Mouse (Mus musculus) layer of hippocampus, adult 2 months (tissue): ENCODE measurements around the gene Mcrip1. TPM values are rescaled to one million over a fixed set of nuclear protein-coding genes. Genes with fewer than 3 reads are reported as not detected.
A peak's percentile ranks its signal among the peaks of the same experiment; 100 is the strongest.
"Not testable (repeated sequence)": the region's sequence is repeated elsewhere in the genome, so short reads cannot be mapped to it uniquely, and the experiment has no call there.

ENCODE experiments used
- DNase-seq, 2 experiments: peaks; one replicate each; pipeline ENCODE4 v3.0.0; 2022; ENCODE audit warnings: low spot score in 2 of 2
- H3K27ac ChIP-seq: fragments of 200-600 bp; 2 replicates; pipeline ENCODE4 v1.8.1; 2022
- H3K4me3 ChIP-seq: fragments of 200-600 bp; 2 replicates; pipeline ENCODE4 v1.8.1; 2022; ENCODE audit warnings: mild to moderate bottlenecking
- CTCF ChIP-seq: fragments of 200-600 bp; conservative IDR thresholded peaks from 2 replicates; pipeline ENCODE4 v1.8.1; 2022; ENCODE audit warnings: antibody characterized with exemption, mild to moderate bottlenecking, moderate library complexity
- long read RNA-seq, 2 experiments: library from polyadenylated mRNA; stranded (forward); transcript quantifications; one replicate each; pipeline ENCODE4 v2.0.0; 2021; ENCODE audit warnings: borderline mapping rate in 2 of 2
- total RNA-seq, 2 experiments: library from RNA; stranded (reverse); gene quantifications; 2 replicates each; pipeline ENCODE4 v1.2.3; 2021

The Mcrip1 gene
- total RNA-seq: 10 to 100 TPM; 65.2 to 67.6 TPM
- long read RNA-seq, experiment 1, transcript Mcrip1-201 (5 exons, 1,205 nt): major isoform, 97 of 102 reads
- long read RNA-seq, experiment 1, partial matches to known transcripts: 1 of 102 reads
- long read RNA-seq, experiment 1, other reads (novel, unspliced or antisense): 3 of 102 reads
- long read RNA-seq, experiment 2, transcript Mcrip1-201 (5 exons, 1,205 nt): major isoform, 110 of 131 reads
- long read RNA-seq, experiment 2, transcript Mcrip1-202 (4 exons, 1,256 nt): minor isoform, 5 of 131 reads
- long read RNA-seq, experiment 2, partial matches to known transcripts: 9 of 131 reads
- long read RNA-seq, experiment 2, other reads (novel, unspliced or antisense): 7 of 131 reads

DNA sequence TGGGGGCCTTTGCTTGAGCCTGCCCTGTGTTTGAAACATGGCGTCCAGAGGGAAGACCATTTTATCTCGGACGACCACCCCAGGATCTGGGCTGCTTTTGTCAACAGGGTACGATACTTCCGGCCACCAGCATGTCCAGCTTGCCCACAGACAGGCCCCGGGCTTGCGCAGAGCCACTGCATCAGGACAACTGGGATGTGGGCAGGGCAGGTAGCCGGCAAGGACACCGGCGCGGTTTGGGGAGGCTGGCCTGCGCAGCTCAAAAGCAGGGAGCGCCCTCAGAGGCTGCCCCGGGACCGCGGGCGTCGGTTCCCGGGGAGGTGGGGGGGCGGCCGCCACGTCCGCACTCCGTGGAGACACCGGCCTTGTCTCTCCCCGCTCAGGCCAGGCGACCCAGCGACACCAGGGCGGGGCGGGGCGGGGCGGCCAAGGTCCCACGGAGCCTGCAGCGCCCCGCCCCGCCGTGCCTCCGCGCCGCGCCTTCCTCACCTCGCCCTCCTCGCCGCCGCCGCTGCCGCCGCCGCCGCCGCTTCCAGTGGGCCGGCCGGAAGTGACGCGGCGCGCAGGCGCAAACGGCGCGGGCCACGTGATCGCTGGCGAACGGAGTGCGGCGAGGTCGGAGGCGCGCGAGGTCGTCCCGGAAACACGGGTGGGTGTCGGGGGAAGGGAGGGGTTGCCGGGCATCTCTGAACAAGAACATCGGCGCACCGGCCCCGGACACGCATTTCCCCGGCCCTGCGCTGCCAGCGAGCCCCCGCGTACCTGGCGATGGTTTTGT lies at the start of gene Mcrip1:
Gene Mcrip1 (minus strand): TSS at position 560 of the 778 bp plus-strand sequence.
- DNase-seq: peak; percentile 90 to 96

DNA sequence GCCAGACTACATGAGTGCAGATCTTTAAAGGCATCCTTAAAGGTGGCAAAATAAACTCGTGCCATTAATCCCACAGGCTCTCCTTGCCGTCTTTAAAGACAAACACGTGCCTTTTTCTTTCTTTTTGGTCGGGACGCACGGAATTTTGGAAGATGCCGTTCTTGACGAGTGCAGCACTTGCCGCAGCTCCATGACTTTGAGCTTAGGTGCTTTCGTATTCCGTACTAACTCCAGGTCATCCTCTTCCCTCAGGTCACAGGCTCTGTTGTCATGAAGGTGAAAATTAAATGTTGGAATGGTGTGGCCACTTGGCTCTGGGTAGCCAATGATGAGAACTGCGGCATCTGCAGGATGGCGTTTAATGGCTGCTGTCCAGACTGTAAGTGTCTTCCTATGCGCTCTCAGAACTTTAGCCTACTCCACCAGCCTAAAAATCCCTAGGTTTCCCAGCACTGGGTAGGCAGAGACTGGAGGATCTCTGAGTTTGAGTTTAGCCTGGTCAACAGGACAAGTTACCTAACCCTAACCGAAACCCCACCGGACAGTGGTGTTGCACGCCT lies 49.5 kb upstream of the Mcrip1 start:
- no peak for DNase-seq
- no peak for TF ChIP-seq CTCF
- Histone ChIP-seq H3K27ac (peak overlapping the region; percentile 88; the same call in 1 of the 2 replicates), H3K4me3 (peak overlapping the region; percentile 78)

More for the DNA sequence above, at the start of gene Mcrip1:
- Histone ChIP-seq H3K4me3 (peak within 1 kb of the TSS; percentile 98), H3K27ac (peak within 1 kb of the TSS; percentile 95)
- no peak for TF ChIP-seq CTCF

DNA sequence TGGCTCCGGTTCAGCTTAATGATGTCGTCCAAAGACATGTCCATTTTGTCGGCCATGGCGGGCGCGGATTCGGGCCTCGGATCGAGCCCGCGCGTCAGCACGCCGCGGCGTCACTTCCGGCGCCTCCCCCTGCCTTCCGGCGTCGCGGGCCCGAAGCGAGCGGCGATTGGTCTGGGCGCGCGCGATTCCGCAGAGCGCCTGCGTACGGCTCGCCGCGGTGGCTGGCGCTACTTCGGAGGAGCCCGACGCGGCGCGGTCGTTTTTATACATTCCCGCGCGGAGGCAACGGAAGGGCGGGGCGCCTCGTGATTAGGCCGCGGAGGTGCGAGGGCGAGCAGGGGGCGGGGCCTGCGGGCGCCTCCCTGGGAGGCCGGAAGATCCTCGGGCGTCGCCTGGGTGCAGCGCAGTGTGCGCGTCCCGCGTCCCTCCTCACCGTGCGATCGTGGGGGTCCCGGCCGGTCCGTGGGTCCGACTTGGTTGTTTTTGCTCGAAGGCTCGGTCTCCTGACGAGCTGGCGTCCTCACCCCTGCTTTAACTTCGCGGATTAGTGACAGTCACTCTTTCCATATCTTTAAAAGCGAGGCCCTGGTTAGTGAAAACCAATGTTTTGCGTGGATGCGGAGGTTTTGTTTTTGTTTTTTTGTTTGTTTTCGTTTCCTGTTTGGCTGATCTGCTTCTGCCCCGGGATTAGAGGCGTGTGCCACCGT lies 48.9 kb upstream of the Mcrip1 start, which contains the start of the genes Alyref and Anapc11:
Gene Alyref (minus strand): TSS at position 83 of the 707 bp plus-strand sequence.
Gene Anapc11 (plus strand): TSS at position 139 of the 707 bp plus-strand sequence.
- Histone ChIP-seq H3K4me3 (peak within 1 kb of the TSS; percentile 78), H3K27ac (peak within 1 kb of the TSS; percentile 88)
- DNase-seq: peak; percentile 90 to 93
- peak; percentile 28; the same call in 1 of the 2 replicates for TF ChIP-seq CTCF

DNA sequence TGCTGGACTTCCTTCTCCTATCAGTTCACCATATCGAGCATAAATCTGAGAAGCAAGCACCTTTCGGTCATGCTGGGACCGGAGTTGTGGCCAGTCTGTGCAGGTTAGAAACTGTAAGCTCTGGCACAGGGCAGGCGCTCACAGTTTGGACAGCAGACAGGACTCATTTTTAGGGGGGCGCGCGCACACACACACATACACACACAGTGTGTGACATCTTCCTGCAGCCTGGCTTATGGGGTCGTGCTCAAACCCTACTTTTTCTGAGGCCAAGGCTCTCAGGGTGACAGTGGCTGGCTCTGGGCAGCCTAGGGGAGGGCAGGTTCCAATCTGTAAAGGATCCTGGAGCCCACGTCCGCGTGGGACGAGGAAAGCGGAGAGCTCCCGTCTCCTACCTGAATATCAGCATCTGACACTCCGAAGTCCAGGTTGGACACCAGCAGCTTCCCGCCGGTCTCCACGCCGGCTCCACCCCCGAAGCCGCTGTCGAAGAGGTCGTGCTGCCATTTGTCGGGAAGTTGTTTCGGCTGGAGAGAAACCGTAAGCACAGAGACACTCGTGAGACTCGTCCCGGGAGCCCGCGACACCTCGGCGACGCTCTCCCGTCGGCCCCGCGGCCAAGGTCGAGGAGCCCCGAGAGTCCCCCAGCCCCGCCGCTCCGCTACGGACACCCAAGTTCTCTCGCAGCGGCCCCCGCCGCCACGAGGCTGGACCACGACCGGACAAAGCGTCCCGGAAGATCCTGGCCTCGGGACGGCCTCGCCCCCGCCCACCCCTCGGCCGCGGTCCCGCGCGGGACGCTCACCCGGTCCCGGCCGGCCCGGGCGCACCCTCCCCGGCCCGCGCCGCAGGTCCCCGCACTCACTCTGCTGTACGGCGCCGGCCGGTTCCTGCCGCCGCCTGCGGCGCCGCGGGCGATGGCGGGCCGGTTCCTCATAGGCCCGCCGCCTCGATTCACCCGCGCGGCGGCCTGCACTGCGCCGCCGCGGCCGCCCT lies 48.0 kb upstream of the Mcrip1 start:
- peak overlapping the region; percentile 78 for H3K4me3 ChIP-seq
- no peak for DNase-seq
- peak overlapping the region; percentile 88 for H3K27ac ChIP-seq
- TF ChIP-seq CTCF: no peak

DNA sequence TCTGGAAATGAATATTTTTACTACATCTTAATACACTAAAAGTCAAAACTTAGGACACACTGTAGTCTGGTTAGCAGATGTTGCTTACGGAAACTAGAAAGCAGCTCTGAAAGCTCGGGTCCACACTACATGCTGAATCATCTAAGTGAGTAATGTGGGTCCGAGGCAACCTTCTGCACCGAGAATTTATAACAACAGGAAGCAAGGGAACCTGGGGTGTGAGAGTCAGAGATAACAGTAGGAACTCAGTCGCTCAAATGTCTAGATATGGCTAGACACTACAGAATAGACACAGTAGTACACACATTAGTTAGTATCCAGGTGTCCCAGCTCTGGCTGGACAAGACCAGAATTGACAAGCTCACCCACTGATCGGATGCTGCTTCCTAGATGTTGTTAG lies 39.0 kb upstream of the Mcrip1 start:
- no peak for TF ChIP-seq CTCF
- DNase-seq: no peak
- no peak overlapping the region for H3K4me3 ChIP-seq
- H3K27ac ChIP-seq: no peak overlapping the region

DNA sequence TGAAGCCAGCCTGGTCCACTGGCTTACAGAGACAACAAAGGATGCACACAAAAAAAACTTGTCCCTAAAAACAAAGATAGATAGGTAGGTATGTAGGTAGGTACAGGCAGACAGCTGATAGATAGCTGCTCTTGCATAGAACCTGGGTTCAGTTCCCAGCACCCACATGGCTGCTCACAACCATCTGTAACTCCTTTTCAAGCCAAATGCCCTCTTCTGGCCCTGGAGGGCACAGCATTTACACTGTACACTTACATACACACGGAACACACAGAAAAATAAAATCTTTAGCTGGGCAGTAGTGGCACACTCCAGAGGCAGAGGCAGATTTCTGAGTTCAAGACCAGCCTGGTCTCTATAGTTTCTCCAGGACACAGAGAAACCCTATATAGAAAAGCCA lies 34.4 kb upstream of the Mcrip1 start:
- DNase-seq: no peak
- no peak for TF ChIP-seq CTCF
- Histone ChIP-seq H3K27ac (no peak overlapping the region), H3K4me3 (no peak overlapping the region)

DNA sequence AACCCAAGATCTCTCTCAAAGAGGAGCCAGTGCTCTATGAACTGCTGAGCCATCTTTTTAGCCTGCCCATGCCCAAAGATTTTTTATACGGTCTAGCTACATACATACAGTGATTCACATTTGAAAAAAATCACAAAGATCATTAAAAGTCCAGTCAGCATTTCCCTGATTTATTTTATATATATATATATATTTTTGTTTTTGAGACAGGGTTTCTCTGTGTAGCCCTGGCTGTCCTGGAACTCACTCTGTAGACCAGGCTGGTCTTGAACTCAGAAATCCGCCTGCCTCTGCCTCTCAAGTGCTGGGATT lies 33.4 kb upstream of the Mcrip1 start:
- not testable (repeated sequence) for DNase-seq, H3K27ac ChIP-seq, H3K4me3 ChIP-seq

DNA sequence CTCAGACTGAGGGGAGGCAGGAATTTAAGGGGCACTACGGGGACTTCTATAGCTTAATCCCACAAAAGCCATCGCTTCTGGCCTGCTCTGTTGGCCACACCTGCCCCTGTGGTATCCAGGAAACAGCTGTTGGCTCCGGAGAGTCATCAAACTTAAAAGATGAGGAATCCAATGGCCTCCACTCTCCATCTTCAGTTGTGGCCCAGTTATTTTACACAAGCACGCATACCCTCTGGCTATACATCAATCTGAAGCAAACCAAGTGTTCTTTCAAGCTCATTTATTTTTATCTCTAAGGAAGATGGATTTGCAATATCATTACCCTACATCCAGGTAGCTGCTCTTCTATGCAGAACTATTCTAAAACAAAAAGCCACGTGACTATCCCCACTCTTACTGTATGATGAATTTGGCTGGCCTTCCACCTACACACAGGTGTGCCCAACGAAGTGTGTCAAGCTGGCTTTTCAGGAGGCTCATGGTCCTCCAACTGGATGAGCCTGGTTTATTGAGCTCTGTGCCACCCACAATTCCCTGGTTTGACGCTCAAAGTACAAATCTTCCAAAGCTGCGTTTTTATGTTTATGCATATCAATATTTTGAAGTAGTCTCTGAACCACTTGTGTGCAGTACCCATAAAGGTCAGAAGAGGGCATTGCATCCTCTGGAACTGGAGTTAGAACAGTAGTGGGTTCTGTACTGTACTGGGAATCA lies 32.9 kb upstream of the Mcrip1 start:
- H3K4me3 ChIP-seq: peak overlapping the region; percentile 76
- DNase-seq: no peak
- peak overlapping the region; percentile 97 for H3K27ac ChIP-seq
- peak; percentile 76 for TF ChIP-seq CTCF

DNA sequence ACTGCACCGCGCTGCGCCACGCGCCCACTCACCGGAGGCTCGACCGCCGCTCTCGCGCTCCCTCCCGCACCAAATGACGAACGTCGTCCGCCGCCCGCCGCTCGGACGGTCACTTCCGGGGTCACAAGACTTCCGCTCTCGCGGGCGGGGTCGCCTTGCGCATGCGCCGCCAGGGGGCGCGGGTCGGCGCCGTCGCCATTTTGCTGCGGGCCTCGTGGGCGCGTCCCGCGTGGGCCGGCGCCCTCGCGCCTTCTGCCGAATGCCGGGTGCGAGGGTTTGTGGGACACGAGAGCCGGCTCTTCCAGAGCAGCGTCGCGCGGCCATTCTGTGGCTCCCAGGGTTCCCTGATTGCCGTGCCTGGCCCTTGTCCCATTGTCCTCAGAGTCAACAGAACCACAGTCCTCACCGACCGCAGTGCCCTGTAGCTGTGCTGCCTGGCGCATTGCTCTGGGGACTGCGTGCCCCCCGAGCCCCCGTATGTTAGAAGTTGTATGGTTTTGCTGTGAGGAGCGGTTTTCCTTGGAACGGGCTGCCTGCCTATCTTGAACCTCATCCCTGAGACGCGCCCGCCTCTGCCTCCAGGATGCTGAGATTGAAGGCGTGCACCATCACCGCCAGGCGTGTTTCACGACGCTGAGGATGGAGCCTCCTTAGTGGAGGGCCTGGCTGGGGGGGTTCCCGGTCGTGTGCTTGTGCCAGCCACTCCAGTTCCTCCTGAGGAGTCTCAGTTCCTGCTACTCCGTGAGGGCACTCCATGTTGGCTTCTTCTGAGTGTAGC lies 32.2 kb upstream of the Mcrip1 start, which contains the start of gene Arhgdia:
Gene Arhgdia (minus strand): TSS at position 135 of the 778 bp plus-strand sequence.
- DNase-seq: peak; percentile 87 to 91
- Histone ChIP-seq H3K27ac (peak within 1 kb of the TSS; percentile 97), H3K4me3 (peak within 1 kb of the TSS; percentile 76)
- TF ChIP-seq CTCF: peak; percentile 78

DNA sequence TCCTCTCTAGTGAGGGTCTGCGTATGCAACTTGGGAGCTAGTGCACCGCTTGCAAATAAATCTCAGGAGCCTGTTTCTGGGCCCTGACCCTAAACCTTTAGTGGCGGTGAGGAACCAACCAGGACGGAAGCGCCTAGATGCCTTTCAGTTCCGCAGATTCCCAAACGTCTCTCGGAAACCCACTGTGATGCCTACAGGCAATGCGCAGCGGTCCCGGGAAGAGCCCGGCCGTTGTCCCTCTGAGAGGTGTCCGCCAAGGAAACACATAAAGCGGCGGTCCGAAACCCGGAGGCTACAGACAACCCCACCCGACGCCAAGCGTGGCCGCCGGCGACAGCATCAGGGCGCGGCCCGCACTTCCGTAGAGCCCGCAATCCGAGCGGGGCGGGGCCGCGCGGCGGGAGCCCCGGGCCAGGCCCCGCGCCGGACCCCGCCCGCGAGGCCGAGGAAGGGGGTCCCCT lies 31.4 kb upstream of the Mcrip1 start:
- no peak for DNase-seq
- Histone ChIP-seq H3K4me3 (peak overlapping the region; percentile 76), H3K27ac (peak overlapping the region; percentile 97)
- no peak for TF ChIP-seq CTCF
